Mouse (Mus musculus) lung, postnatal 0 days (tissue): ENCODE results near the gene Pnkd. TPM values are rescaled to one million over a fixed set of nuclear protein-coding genes. Genes with fewer than 3 reads are reported as not detected.

Experiments
- ATAC-seq: fragments of 200-750 bp; cut with Nextera tagmentation; 2 replicates; pipeline ENCODE4 v1.8.0; 2017; ENCODE audit warnings: moderate library complexity
- DNase-seq: peaks from one replicate; pipeline ENCODE4 v3.0.0-alpha.2; 2016; ENCODE audit warnings: low spot score
- H3K27ac ChIP-seq: fragments of 300-500 bp; sonication (generic); 2 replicates; pipeline ENCODE4 v1.5.1; 2014; ENCODE audit warnings: antibody characterized with exemption, mild to moderate bottlenecking, low read length, mixed read lengths
- H3K27me3 ChIP-seq: fragments of 300-500 bp; sonication (generic); replicated peaks from 2 replicates; pipeline ENCODE4 v1.6.1; 2014; ENCODE audit warnings: low read length, mixed read lengths; ENCODE audit not compliant: insufficient read depth
- H3K36me3 ChIP-seq: fragments of 300-500 bp; sonication (generic); 2 replicates; pipeline ENCODE4 v1.6.1; 2014; ENCODE audit warnings: low read length, mixed read lengths; ENCODE audit not compliant: insufficient read depth
- H3K4me1 ChIP-seq: fragments of 300-500 bp; sonication (generic); 2 replicates; pipeline ENCODE4 v1.6.1; 2014; ENCODE audit warnings: antibody characterized with exemption, low read depth, low read length, mixed read lengths; ENCODE audit not compliant: insufficient read depth
- H3K4me2 ChIP-seq: fragments of 300-500 bp; sonication (generic); replicated peaks from 2 replicates; pipeline ENCODE4 v1.6.1; 2014; ENCODE audit warnings: low read depth, mild to moderate bottlenecking, low read length, moderate library complexity, mixed read lengths
- H3K4me3 ChIP-seq: fragments of 300-500 bp; sonication (generic); 2 replicates; pipeline ENCODE4 v1.5.1; 2014; ENCODE audit warnings: low read depth, low read length
- H3K9ac ChIP-seq: fragments of 300-500 bp; sonication (generic); replicated peaks from 2 replicates; pipeline ENCODE4 v1.6.1; 2014; ENCODE audit warnings: low read depth, mild to moderate bottlenecking
- H3K9me3 ChIP-seq: fragments of 300-500 bp; sonication (generic); 2 replicates; pipeline ENCODE4 v1.6.1; 2016; ENCODE audit warnings: low read length, mixed read lengths
- CTCF ChIP-seq: IDR thresholded peaks from 2 replicates; pipeline ENCODE4 v1.5.1; 2016; ENCODE audit warnings: antibody characterized with exemption, mild to moderate bottlenecking
- EP300 ChIP-seq: IDR thresholded peaks from 2 replicates; pipeline ENCODE4 v1.6.1; 2016; ENCODE audit warnings: antibody characterized with exemption, mild to moderate bottlenecking, control low read depth
- WGBS: fragments of 180-500 bp; shearing (Covaris S2); extraction: QIAGEN DNeasy Blood & Tissue Kit; methylation state at CpG from one replicate; pipeline ENCODE4 v1.1.7; 2014; 5-methylcytosine and 5-hydroxymethylcytosine counted together
- polyA plus RNA-seq: library from polyadenylated mRNA; unstranded; fragments of >200 nt; fragmentation: Nextera tagmentation; extraction: Ambion mirVana; gene quantifications from 2 replicates; pipeline ENCODE4 v1.2.1, GENCODE M21; 2015

The Pnkd gene
- polyA plus RNA-seq, 1 experiment from 2014 or later: 88.7 TPM

GRCm38 (mm10) chr1:74361812-74362211 lies 77.1 kb downstream of the Pnkd start, which contains the start of gene Catip:
Gene Catip, plus strand, starts transcription at chr1:74362108.
- no peaks in the 10 kb centered on the region for H3K4me1 ChIP-seq
- 4% methylated on average over 2 of the region's 2 CpGs for WGBS
- H3K4me3 ChIP-seq: no peak within 1 kb of the TSS
- TF ChIP-seq EP300 (no peak), CTCF (peak; percentile 90)
- ATAC-seq (peak; percentile 87), DNase-seq (peak; percentile 96)
- H3K36me3 ChIP-seq: no peaks in the 10 kb centered on the region
- H3K27ac ChIP-seq: no peak within 1 kb of the TSS
- H3K4me2 ChIP-seq: no peak within 1 kb of the TSS
- no peaks in the 10 kb centered on the region for H3K9me3 ChIP-seq
- H3K9ac ChIP-seq: no peak within 1 kb of the TSS
- no peaks in the 10 kb centered on the region for H3K27me3 ChIP-seq

- TF ChIP-seq EP300: no peak
- no peak for TF ChIP-seq CTCF
- DNase-seq: peak; percentile 27
- Histone ChIP-seq H3K9ac (no peak overlapping the region), H3K36me3 (no peaks in the 10 kb centered on the region), H3K4me3 (no peak overlapping the region), H3K4me1 (no peaks in the 10 kb centered on the region), H3K4me2 (no peak overlapping the region), H3K9me3 (no peaks in the 10 kb centered on the region), H3K27me3 (no peaks in the 10 kb centered on the region), H3K27ac (no peak overlapping the region)
- WGBS: 59% methylated on average over 15 of the region's 17 CpGs
- ATAC-seq: 0 out of 2 replicates have a peak, but pooled peaks have one; percentile 13
Observed at GRCm38 (mm10) chr1:74362325-74363229, 77.8 kb downstream of the Pnkd start.

DNA sequence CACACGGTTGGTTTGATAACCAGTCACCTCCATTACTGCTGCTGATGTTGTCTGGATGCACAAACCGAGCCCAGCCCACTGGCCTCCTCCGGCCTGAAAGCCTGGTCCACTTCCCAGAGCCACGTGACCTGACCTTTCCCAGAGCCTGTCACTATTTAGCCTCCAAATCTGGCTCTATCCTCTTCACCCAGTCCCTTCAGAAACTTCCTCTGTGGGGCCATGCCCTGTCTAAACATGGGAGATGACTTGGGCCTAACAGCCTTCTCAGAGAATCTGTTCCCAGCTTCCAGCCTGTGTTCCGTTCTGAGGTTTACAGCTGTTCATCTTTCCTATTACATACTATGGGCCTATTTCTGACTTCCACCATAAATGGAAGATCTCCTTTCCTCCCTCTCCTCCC lies 78.7 kb downstream of the Pnkd start:
- ATAC-seq (no peak), DNase-seq (no peak)
- Histone ChIP-seq H3K9me3 (no peaks in the 10 kb centered on the region), H3K4me2 (no peak overlapping the region), H3K27ac (no peak overlapping the region; the same call in 1 of the 2 replicates), H3K27me3 (no peaks in the 10 kb centered on the region), H3K4me3 (no peak overlapping the region), H3K9ac (no peak overlapping the region), H3K36me3 (no peaks in the 10 kb centered on the region), H3K4me1 (no peaks in the 10 kb centered on the region; the same call in 1 of the 2 replicates)
- TF ChIP-seq EP300 (no peak), CTCF (no peak)
- WGBS: 58% methylated on average over 5 of the region's 5 CpGs

- 39% methylated on average over 8 of the region's 8 CpGs for WGBS
- Histone ChIP-seq H3K4me1 (no peaks in the 10 kb centered on the region; the same call in 1 of the 2 replicates), H3K27ac (no peak overlapping the region), H3K9me3 (no peaks in the 10 kb centered on the region), H3K27me3 (no peaks in the 10 kb centered on the region), H3K36me3 (no peaks in the 10 kb centered on the region), H3K4me3 (no peak overlapping the region), H3K9ac (no peak overlapping the region), H3K4me2 (no peak overlapping the region)
- ATAC-seq (no peak), DNase-seq (peak; percentile 31)
- TF ChIP-seq CTCF: no peak
- TF ChIP-seq EP300: no peak
Observed at GRCm38 (mm10) chr1:74364270-74364669, 79.5 kb downstream of the Pnkd start.

DNA sequence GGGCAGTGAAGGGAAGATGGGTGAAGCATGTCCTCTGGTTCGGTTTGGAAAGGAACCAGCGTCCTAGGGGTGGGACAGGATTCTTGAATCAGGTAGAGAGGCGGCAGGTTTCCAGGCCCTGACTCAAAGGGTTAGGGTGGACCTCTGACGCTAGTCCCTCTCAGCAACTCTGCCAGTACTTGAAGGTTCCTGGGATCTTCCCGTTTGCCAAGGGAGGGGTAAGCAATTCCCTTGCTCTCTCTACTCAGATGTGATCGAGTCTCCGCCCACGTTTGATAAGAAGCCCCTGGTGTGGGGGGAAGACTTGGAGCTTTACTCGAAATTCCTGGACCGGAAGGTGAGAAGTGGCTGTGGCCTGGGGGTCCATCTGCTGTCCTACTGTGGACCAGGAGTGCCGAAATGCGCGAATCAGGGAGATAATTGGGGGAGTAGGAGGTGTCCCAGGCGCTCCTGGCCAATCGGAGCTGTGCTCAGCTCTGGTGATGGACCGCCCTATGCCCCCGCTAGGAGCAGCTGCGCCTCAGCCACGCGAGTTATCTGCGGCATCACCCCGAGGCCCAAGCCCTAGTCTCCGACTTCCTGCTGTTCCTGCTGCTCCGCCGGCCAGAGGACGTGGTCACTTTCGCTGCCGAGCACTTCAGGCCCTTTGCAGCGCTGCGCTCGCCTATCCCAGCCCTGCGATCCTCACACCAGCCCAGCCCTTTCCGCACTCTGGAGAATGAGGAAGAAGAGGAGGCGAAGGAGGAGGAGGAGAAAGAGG lies 83.3 kb downstream of the Pnkd start:
- TF ChIP-seq EP300 (no peak), CTCF (peak; percentile 38)
- ATAC-seq (peak; percentile 93), DNase-seq (peak; percentile 74)
- H3K4me2 ChIP-seq: peak overlapping the region; percentile 60
- no peaks in the 10 kb centered on the region for H3K27me3 ChIP-seq
- H3K36me3 ChIP-seq: no peaks in the 10 kb centered on the region
- no peaks in the 10 kb centered on the region for H3K9me3 ChIP-seq
- H3K9ac ChIP-seq: no peak overlapping the region
- H3K4me3 ChIP-seq: peak overlapping the region; percentile 12; the same call in 1 of the 2 replicates
- 9% methylated on average over 34 of the region's 34 CpGs for WGBS
- H3K27ac ChIP-seq: no peak overlapping the region
- H3K4me1 ChIP-seq: no peaks in the 10 kb centered on the region; the same call in 1 of the 2 replicates

GRCm38 (mm10) chr1:74370040-74370439 lies 85.3 kb downstream of the Pnkd start:
- 35% methylated on average over 4 of the region's 4 CpGs for WGBS

More at GRCm38 (mm10) chr1:74370040-74370439, 85.3 kb downstream of the Pnkd start:
- Histone ChIP-seq H3K4me2 (no peak overlapping the region), H3K9ac (no peak overlapping the region), H3K4me1 (no peaks in the 10 kb centered on the region; the same call in 1 of the 2 replicates), H3K9me3 (no peaks in the 10 kb centered on the region), H3K4me3 (no peak overlapping the region), H3K36me3 (no peaks in the 10 kb centered on the region), H3K27me3 (no peaks in the 10 kb centered on the region), H3K27ac (no peak overlapping the region)
- DNase-seq (no peak), ATAC-seq (0 out of 2 replicates have a peak, but pooled peaks have one; percentile 16)
- TF ChIP-seq CTCF (no peak), EP300 (no peak)
